Mouse (Mus musculus): ENCODE results near the gene 9530077C05Rik. TPM values are rescaled to one million over a fixed set of nuclear protein-coding genes. Genes with fewer than 3 reads are reported as not detected.
A peak's percentile ranks its signal among the peaks of the same experiment; 100 is the strongest.
"Not testable (repeated sequence)": the region's sequence is repeated elsewhere in the genome, so short reads cannot be mapped to it uniquely, and the experiment has no call there.

9530077C05Rik gene
- polyA plus RNA-seq, 1 experiment from 2014 or later: 6.5 TPM

GRCm38 (mm10) chr9:22449209-22449608 is 37.9 kb downstream of the 9530077C05Rik start:
- 92% methylated on average over 6 of the region's 6 CpGs for WGBS
- DNase-seq (ENCODE audit: low spot score): no peak
- Histone ChIP-seq H3K4me1 (no peaks in the 10 kb centered on the region), H3K9me3 (replicated peaks) (no peaks in the 10 kb centered on the region), H3K36me3 (peaks cover 84% of the 10 kb centered on the region), H3K27ac (no peak overlapping the region), H3K27me3 (ENCODE audit: low read depth, poor library complexity, severe bottlenecking) (no peaks in the 10 kb centered on the region), H3K4me3 (no peak overlapping the region)

DNA sequence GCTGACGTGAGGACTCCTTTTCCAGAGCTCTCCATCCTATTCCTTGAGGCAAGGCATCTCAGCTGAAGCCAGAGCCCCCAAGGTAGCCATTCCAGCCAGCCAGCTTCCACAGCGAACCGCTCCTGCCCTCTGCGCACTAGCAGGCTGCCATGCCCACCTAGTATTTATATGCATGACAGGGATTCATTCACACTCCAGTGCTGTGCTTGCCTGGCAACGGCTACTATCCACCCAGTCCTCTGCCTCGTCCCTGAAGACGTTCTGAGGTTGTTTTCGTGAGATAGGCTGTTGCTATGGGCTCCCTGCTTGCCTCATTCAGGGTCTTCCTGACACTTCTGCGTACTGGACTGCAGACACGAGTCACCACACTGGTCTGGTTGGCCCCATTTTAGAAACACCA is 41.4 kb downstream of the 9530077C05Rik start:
- H3K4me3 ChIP-seq: no peak overlapping the region
- DNase-seq (ENCODE audit: low spot score): no peak
- H3K27ac ChIP-seq: no peak overlapping the region
- H3K27me3 ChIP-seq (ENCODE audit: low read depth, poor library complexity, severe bottlenecking): no peaks in the 10 kb centered on the region
- WGBS: 91% methylated on average over 10 of the region's 10 CpGs
- H3K9me3 ChIP-seq (replicated peaks): no peaks in the 10 kb centered on the region
- no peaks in the 10 kb centered on the region for H3K4me1 ChIP-seq
- H3K36me3 ChIP-seq: peaks cover 100% of the 10 kb centered on the region

- no peak for DNase-seq (ENCODE audit: low spot score)
- Histone ChIP-seq H3K27ac (no peak overlapping the region), H3K27me3 (ENCODE audit: low read depth, poor library complexity, severe bottlenecking) (no peaks in the 10 kb centered on the region), H3K4me1 (no peaks in the 10 kb centered on the region), H3K36me3 (peaks cover 98% of the 10 kb centered on the region), H3K9me3 (replicated peaks) (no peaks in the 10 kb centered on the region), H3K4me3 (no peak overlapping the region)
- 96% methylated on average over 10 of the region's 10 CpGs for WGBS
These were observed 42.2 kb downstream of the 9530077C05Rik start for GRCm38 (mm10) chr9:22453501-22453924.

- not testable (repeated sequence) for H3K27me3 ChIP-seq (ENCODE audit: low read depth, poor library complexity, severe bottlenecking); H3K4me3 ChIP-seq; H3K4me1 ChIP-seq; H3K27ac ChIP-seq; DNase-seq (ENCODE audit: low spot score); H3K9me3 ChIP-seq (replicated peaks)
- peaks cover 97% of the 10 kb centered on the region for H3K36me3 ChIP-seq
- WGBS: 90% methylated on average over 8 of the region's 8 CpGs
These were observed 42.7 kb downstream of the 9530077C05Rik start, which contains the start of gene Gm17545 for GRCm38 (mm10) chr9:22453990-22454389. Gene Gm17545, plus strand, starts transcription at chr9:22454290.

- no peaks in the 10 kb centered on the region for H3K9me3 ChIP-seq (replicated peaks)
- H3K27me3 ChIP-seq (ENCODE audit: low read depth, poor library complexity, severe bottlenecking): no peaks in the 10 kb centered on the region
- DNase-seq (ENCODE audit: low spot score): no peak
- H3K4me3 ChIP-seq: no peak overlapping the region
- no peak overlapping the region for H3K27ac ChIP-seq
- peaks cover 86% of the 10 kb centered on the region for H3K36me3 ChIP-seq
- no peaks in the 10 kb centered on the region for H3K4me1 ChIP-seq
These were observed 43.7 kb downstream of the 9530077C05Rik start for GRCm38 (mm10) chr9:22455041-22455440.

GRCm38 (mm10) chr9:22457142-22457835 is 46.0 kb downstream of the 9530077C05Rik start:
- Histone ChIP-seq H3K4me3 (no peak overlapping the region), H3K27me3 (ENCODE audit: low read depth, poor library complexity, severe bottlenecking) (no peaks in the 10 kb centered on the region), H3K36me3 (peaks cover 80% of the 10 kb centered on the region), H3K27ac (no peak overlapping the region), H3K4me1 (no peaks in the 10 kb centered on the region), H3K9me3 (replicated peaks) (no peaks in the 10 kb centered on the region)
- WGBS: 94% methylated on average over 11 of the region's 11 CpGs
- no peak for DNase-seq (ENCODE audit: low spot score)

GRCm38 (mm10) chr9:22461946-22462345 is 50.6 kb downstream of the 9530077C05Rik start:
- no peaks in the 10 kb centered on the region for H3K27me3 ChIP-seq (ENCODE audit: low read depth, poor library complexity, severe bottlenecking)
- no peak overlapping the region for H3K4me3 ChIP-seq
- H3K36me3 ChIP-seq: peaks cover 64% of the 10 kb centered on the region
- no peak overlapping the region for H3K27ac ChIP-seq
- DNase-seq (ENCODE audit: low spot score): no peak
- 96% methylated on average over 3 of the region's 3 CpGs for WGBS
- peaks cover under 1% of the 10 kb centered on the region; the same call in 1 of the 2 replicates for H3K4me1 ChIP-seq
- H3K9me3 ChIP-seq (replicated peaks): no peaks in the 10 kb centered on the region

DNA sequence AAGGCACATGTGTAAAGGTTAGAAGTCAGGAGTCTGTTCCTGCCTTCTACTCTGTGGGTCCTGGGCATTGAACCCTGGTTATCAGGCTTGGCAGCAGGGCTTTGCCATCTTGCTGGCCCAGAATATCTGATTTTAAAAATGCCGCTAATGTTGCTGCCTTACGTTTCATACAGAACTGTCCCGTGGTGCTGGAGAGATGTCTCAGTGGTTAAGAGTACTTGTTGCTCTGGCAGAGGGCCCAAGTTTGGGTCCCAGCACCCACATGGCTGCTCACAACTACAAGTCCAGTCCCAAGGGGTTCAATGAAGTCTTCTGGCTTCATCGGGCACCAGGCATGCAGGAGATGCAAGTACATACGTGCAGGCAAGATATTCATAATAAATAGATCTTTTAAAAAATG is 54.9 kb downstream of the 9530077C05Rik start:
- no peaks in the 10 kb centered on the region for H3K9me3 ChIP-seq (replicated peaks)
- H3K27me3 ChIP-seq (ENCODE audit: low read depth, poor library complexity, severe bottlenecking): no peaks in the 10 kb centered on the region
- peaks cover 9% of the 10 kb centered on the region for H3K4me1 ChIP-seq
- no peak for DNase-seq (ENCODE audit: low spot score)
- H3K36me3 ChIP-seq: peaks cover 40% of the 10 kb centered on the region
- no peak overlapping the region for H3K27ac ChIP-seq
- no peak overlapping the region for H3K4me3 ChIP-seq
- 96% methylated on average over 5 of the region's 5 CpGs for WGBS

DNA sequence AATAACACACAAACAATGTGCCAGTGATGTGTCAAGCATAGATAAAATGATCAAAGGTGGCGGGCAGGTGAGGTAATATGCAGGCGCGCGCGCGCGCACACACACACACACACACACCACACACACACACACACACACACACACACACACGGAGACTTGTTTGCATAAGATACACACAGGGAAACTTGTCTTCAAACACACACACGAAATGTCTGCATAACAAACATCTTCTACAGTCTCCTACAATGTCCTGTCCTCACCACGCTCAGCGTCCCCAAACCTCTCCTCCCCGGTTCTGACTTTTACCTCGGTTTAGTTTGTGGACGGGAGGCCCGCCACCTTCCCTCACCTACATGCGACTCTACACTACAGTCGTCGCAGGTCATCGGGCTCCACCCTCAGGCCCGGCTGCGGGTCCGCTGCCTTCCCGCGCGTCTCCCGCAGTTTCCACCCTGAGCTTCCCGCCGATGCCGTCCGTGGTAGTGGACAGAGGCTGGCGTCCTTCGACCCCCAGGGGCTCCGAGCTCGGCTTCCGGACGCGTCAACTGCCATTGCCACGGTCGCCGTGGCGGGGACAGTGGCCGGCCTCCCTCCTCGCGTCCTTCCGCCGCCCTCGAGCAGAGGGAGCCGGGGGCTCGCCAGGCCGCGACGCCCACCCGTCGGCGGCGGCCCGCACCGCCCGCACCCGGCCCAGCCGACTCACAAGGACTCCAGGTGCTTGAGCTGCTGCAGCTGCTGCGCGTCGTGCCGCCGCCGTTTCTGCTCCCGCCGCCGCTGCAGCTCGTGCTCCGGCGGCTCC is 56.3 kb downstream of the 9530077C05Rik start:
- WGBS: 1% methylated on average over 72 of the region's 73 CpGs
- H3K27me3 ChIP-seq (ENCODE audit: low read depth, poor library complexity, severe bottlenecking): no peaks in the 10 kb centered on the region
- H3K27ac ChIP-seq: peak overlapping the region; percentile 95
- H3K4me3 ChIP-seq: peak overlapping the region; percentile 93
- peaks cover 9% of the 10 kb centered on the region for H3K4me1 ChIP-seq
- peak; percentile 77 for DNase-seq (ENCODE audit: low spot score)
- H3K9me3 ChIP-seq (replicated peaks): no peaks in the 10 kb centered on the region
- peaks cover 28% of the 10 kb centered on the region for H3K36me3 ChIP-seq

GRCm38 (mm10) chr9:22468170-22468898 is 57.0 kb downstream of the 9530077C05Rik start:
- peak overlapping the region; percentile 93 for H3K4me3 ChIP-seq
- peak overlapping the region; percentile 95 for H3K27ac ChIP-seq
- H3K36me3 ChIP-seq: peaks cover 26% of the 10 kb centered on the region
- no peaks in the 10 kb centered on the region for H3K27me3 ChIP-seq (ENCODE audit: low read depth, poor library complexity, severe bottlenecking)
- 3% methylated on average over 43 of the region's 43 CpGs for WGBS
- H3K9me3 ChIP-seq (replicated peaks): no peaks in the 10 kb centered on the region
- H3K4me1 ChIP-seq: peaks cover 9% of the 10 kb centered on the region
- peak; percentile 90 for DNase-seq (ENCODE audit: low spot score)

DNA sequence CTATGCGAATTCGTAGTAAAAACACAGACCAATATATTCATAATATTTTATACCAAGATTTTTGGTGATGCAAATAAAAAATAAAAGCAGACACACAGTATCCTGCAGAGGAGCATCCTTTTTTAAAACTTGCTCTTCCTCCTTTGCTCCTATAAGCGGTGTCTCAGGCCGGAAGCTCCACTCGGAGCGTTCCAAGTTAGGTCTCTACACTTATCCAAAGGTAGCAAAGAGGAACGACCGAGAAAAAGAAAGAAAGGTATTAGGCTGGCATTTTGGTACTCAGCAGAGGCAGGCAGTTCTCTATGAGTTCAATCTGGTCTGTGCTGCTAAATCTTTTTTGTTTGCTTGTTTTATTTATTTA is 57.6 kb downstream of the 9530077C05Rik start:
- 75% methylated on average over 8 of the region's 8 CpGs for WGBS
- Histone ChIP-seq H3K4me1 (peaks cover 9% of the 10 kb centered on the region), H3K4me3 (no peak overlapping the region), H3K27ac (no peak overlapping the region), H3K27me3 (ENCODE audit: low read depth, poor library complexity, severe bottlenecking) (no peaks in the 10 kb centered on the region), H3K9me3 (replicated peaks) (no peaks in the 10 kb centered on the region), H3K36me3 (peaks cover 24% of the 10 kb centered on the region)
- no peak for DNase-seq (ENCODE audit: low spot score)

GRCm38 (mm10) chr9:22469643-22470042 is 58.3 kb downstream of the 9530077C05Rik start, which contains the start of gene Rp9:
Gene Rp9, minus strand, starts transcription at chr9:22469743.
- Histone ChIP-seq H3K27ac (peak within 1 kb of the TSS; percentile 95), H3K36me3 (peaks cover 17% of the 10 kb centered on the region), H3K4me1 (peaks cover 9% of the 10 kb centered on the region), H3K9me3 (replicated peaks) (no peaks in the 10 kb centered on the region), H3K4me3 (peak within 1 kb of the TSS; percentile 93), H3K27me3 (ENCODE audit: low read depth, poor library complexity, severe bottlenecking) (no peaks in the 10 kb centered on the region)
- WGBS: 86% methylated on average over 3 of the region's 3 CpGs
- no peak for DNase-seq (ENCODE audit: low spot score)
